Comparison of ENCODE assay signal across 24 mouse cellular contexts in genomic region chr2:120288995-120289394, GRCm38 (mm10). TPM values are rescaled to one million over a fixed set of nuclear protein-coding genes. Genes with fewer than 3 reads are reported as not detected.
"Had no signal": no experiment of that assay in that cellular context is flagged by ENCODE, and none has a peak within 500 bp of the region (broad histone marks: within the 10 kb centered on the region; RNA-seq: fewer than 3 reads in every experiment).

Pla2g4d (minus strand) TSS chr2:120289197.

- H3K27me3 ChIP-seq: intestine, embryonic 15.5 days; limb, embryonic 13.5 days; liver, embryonic 12.5 days; liver, embryonic 15.5 days; lung, embryonic 15.5 days; midbrain, embryonic 13.5 days; neural tube, embryonic 13.5 days; stomach, embryonic 15.5 days had no signal

- DNase-seq: kidney, adult 11 months; kidney, adult 8-10 months; kidney, postnatal 14 days; kidney, postnatal 4 days; liver; lung, adult 18-20 months; lung, postnatal 10 days; lung, postnatal 36 days; retina, postnatal 1 day; spleen, adult 18-20 months; thymus, postnatal 25 days had no signal

- H3K4me1 ChIP-seq: intestine, embryonic 15.5 days; limb, embryonic 13.5 days; liver, embryonic 12.5 days; liver, embryonic 15.5 days; lung, embryonic 15.5 days; midbrain, embryonic 10.5 days; midbrain, embryonic 13.5 days; neural tube, embryonic 13.5 days; stomach, embryonic 15.5 days had no signal

- H3K4me3 ChIP-seq: intestine, embryonic 15.5 days; limb, embryonic 10.5 days; limb, embryonic 13.5 days; liver, embryonic 12.5 days; liver, embryonic 15.5 days; lung, embryonic 15.5 days; megakaryocyte, embryonic 14.5 days; midbrain, embryonic 10.5 days; midbrain, embryonic 13.5 days; myocyte; neural tube, embryonic 13.5 days; stomach, embryonic 15.5 days had no signal

- H3K9ac ChIP-seq: intestine, embryonic 15.5 days; limb, embryonic 13.5 days; liver, embryonic 12.5 days; liver, embryonic 15.5 days; lung, embryonic 15.5 days; midbrain, embryonic 13.5 days; neural tube, embryonic 13.5 days; stomach, embryonic 15.5 days had no signal

- H3K4me2 ChIP-seq: intestine, embryonic 15.5 days; limb, embryonic 13.5 days; liver, embryonic 12.5 days; liver, embryonic 15.5 days; lung, embryonic 15.5 days; midbrain, embryonic 13.5 days; neural tube, embryonic 13.5 days; stomach, embryonic 15.5 days had no signal

- H3K27ac ChIP-seq: intestine, embryonic 15.5 days; limb, embryonic 10.5 days; limb, embryonic 13.5 days; liver, embryonic 12.5 days; liver, embryonic 15.5 days; lung, embryonic 15.5 days; midbrain, embryonic 10.5 days; midbrain, embryonic 13.5 days; neural tube, embryonic 13.5 days; stomach, embryonic 15.5 days had no signal

- H3K36me3 ChIP-seq: intestine, embryonic 15.5 days; limb, embryonic 10.5 days; limb, embryonic 13.5 days; liver, embryonic 12.5 days; liver, embryonic 15.5 days; lung, embryonic 15.5 days; midbrain, embryonic 10.5 days; midbrain, embryonic 13.5 days; neural tube, embryonic 13.5 days; stomach, embryonic 15.5 days had no signal

- ATAC-seq: intestine, embryonic 15.5 days; liver, embryonic 12.5 days; midbrain, embryonic 13.5 days; midbrain, embryonic 16.5 days had no signal

- H3K9me3 ChIP-seq: intestine, embryonic 15.5 days; limb, embryonic 10.5 days; limb, embryonic 13.5 days; liver, embryonic 12.5 days; liver, embryonic 15.5 days; lung, embryonic 15.5 days; megakaryocyte, embryonic 14.5 days; midbrain, embryonic 10.5 days; midbrain, embryonic 13.5 days; neural tube, embryonic 13.5 days; stomach, embryonic 15.5 days had no signal

RNA-seq across cellular contexts. Expression of gene Pla2g4d, which starts in this region (rescaled TPM):
- polyA plus RNA-seq: intestine, embryonic 15.5 days; liver, embryonic 12.5 days; liver, embryonic 15.5 days; lung, embryonic 15.5 days; midbrain, embryonic 13.5 days; myocyte; stomach, embryonic 15.5 days had no signal
